Mouse (Mus musculus) cerebellum, adult 2 months (tissue): ENCODE measurements around the gene Sft2d2. TPM values are rescaled to one million over a fixed set of nuclear protein-coding genes. Genes with fewer than 3 reads are reported as not detected.

Source experiments
- DNase-seq, 2 experiments: peaks; one replicate each; pipeline ENCODE4 v3.0.0; 2021
- H3K27ac ChIP-seq: fragments of 200-500 bp; 2 replicates; pipeline ENCODE4 v1.5.1; 2012; ENCODE audit warnings: low read length, control low read depth, inconsistent platforms; ENCODE audit not compliant: insufficient read depth
- H3K27me3 ChIP-seq: fragments of 200-500 bp; 2 replicates; pipeline ENCODE4 v1.6.1; 2012; ENCODE audit warnings: inconsistent platforms, mild to moderate bottlenecking, low read length, moderate library complexity; ENCODE audit not compliant: control insufficient read depth, insufficient read depth
- H3K4me1 ChIP-seq: fragments of 200-500 bp; 2 replicates; pipeline ENCODE4 v1.6.1; 2011; ENCODE audit warnings: low read length; ENCODE audit not compliant: control insufficient read depth, insufficient read depth
- H3K4me3 ChIP-seq: fragments of 200-500 bp; replicated peaks from 2 replicates; pipeline ENCODE3; 2011; ENCODE audit warnings: mild to moderate bottlenecking, low read depth, low read length, control low read depth; ENCODE audit not compliant: insufficient read depth
- CTCF ChIP-seq: fragments of 200-500 bp; IDR thresholded peaks from 2 replicates; pipeline ENCODE4 v1.5.1; 2011; ENCODE audit warnings: low read depth, mild to moderate bottlenecking, control low read depth, low read length, moderate library complexity, borderline replicate concordance; ENCODE audit not compliant: insufficient read depth
- POLR2A ChIP-seq: fragments of 200-500 bp; IDR thresholded peaks from 2 replicates; pipeline ENCODE4 v1.6.1; 2011; ENCODE audit warnings: low read length, control low read depth, borderline replicate concordance; ENCODE audit not compliant: insufficient read depth
- WGBS: fragments of 180-500 bp; shearing (Covaris S2); methylation state at CpG from one replicate; pipeline ENCODE4 v1.1.7; 2018; 5-methylcytosine and 5-hydroxymethylcytosine counted together
- polyA plus RNA-seq: library from polyadenylated mRNA; depleted of rRNA; stranded (reverse); fragments of >200 nt; gene quantifications from 2 replicates; pipeline ENCODE4 v1.2.3, GENCODE M21; 2012

Gene Sft2d2
- polyA plus RNA-seq, 1 experiment: 11.3 TPM

GRCm38 (mm10) chr1:165195396-165195960, 1.2 kb upstream of the Sft2d2 start:
- no peak overlapping the region for H3K27ac ChIP-seq
- no peaks in the 10 kb centered on the region for H3K27me3 ChIP-seq
- no peak for DNase-seq
- H3K4me3 ChIP-seq: no peak overlapping the region
- no peak for TF ChIP-seq POLR2A
- TF ChIP-seq CTCF: no peak
- WGBS: 88% methylated on average over 3 of the region's 3 CpGs
- no peaks in the 10 kb centered on the region for H3K4me1 ChIP-seq

GRCm38 (mm10) chr1:165194662-165195013, 400 bp upstream of the Sft2d2 start:
- no peak for DNase-seq
- WGBS: 5% methylated on average over 5 of the region's 5 CpGs

GRCm38 (mm10) chr1:165193426-165193825, 812 bp downstream of the Sft2d2 start:
- H3K27me3 ChIP-seq: no peaks in the 10 kb centered on the region
- TF ChIP-seq CTCF (no peak), POLR2A (no peak)
- WGBS: 40% methylated on average over 7 of the region's 7 CpGs
- no peak overlapping the region for H3K27ac ChIP-seq
- no peak for DNase-seq
- peak overlapping the region; percentile 66 for H3K4me3 ChIP-seq
- H3K4me1 ChIP-seq: no peaks in the 10 kb centered on the region

More at GRCm38 (mm10) chr1:165194662-165195013, 400 bp upstream of the Sft2d2 start:
- TF ChIP-seq POLR2A (no peak), CTCF (no peak)
- Histone ChIP-seq H3K27me3 (no peaks in the 10 kb centered on the region), H3K4me3 (peak overlapping the region; percentile 66), H3K4me1 (no peaks in the 10 kb centered on the region), H3K27ac (no peak overlapping the region)

GRCm38 (mm10) chr1:165192714-165193264, 1.4 kb downstream of the Sft2d2 start:
- DNase-seq: no peak
- TF ChIP-seq CTCF (no peak), POLR2A (no peak)
- WGBS: 89% methylated on average over 10 of the region's 10 CpGs
- H3K4me1 ChIP-seq: no peaks in the 10 kb centered on the region
- H3K27ac ChIP-seq: no peak overlapping the region
- no peaks in the 10 kb centered on the region for H3K27me3 ChIP-seq
- no peak overlapping the region for H3K4me3 ChIP-seq

GRCm38 (mm10) chr1:165192102-165192501, 2.1 kb downstream of the Sft2d2 start:
- no peaks in the 10 kb centered on the region for H3K27me3 ChIP-seq
- no peak overlapping the region for H3K27ac ChIP-seq
- no peaks in the 10 kb centered on the region for H3K4me1 ChIP-seq
- WGBS: 84% methylated on average over 4 of the region's 4 CpGs
- DNase-seq: no peak
- H3K4me3 ChIP-seq: no peak overlapping the region
- no peak for TF ChIP-seq POLR2A
- no peak for TF ChIP-seq CTCF

GRCm38 (mm10) chr1:165191611-165192010, 2.6 kb downstream of the Sft2d2 start:
- Histone ChIP-seq H3K4me3 (no peak overlapping the region), H3K27me3 (no peaks in the 10 kb centered on the region), H3K4me1 (no peaks in the 10 kb centered on the region), H3K27ac (no peak overlapping the region)
- no peak for DNase-seq
- TF ChIP-seq CTCF (no peak), POLR2A (no peak)
- 20% methylated on average over 13 of the region's 13 CpGs for WGBS

GRCm38 (mm10) chr1:165190571-165191273, 3.5 kb downstream of the Sft2d2 start:
- TF ChIP-seq CTCF: no peak
- no peak for TF ChIP-seq POLR2A
- no peak for DNase-seq
- Histone ChIP-seq H3K4me1 (no peaks in the 10 kb centered on the region), H3K27me3 (no peaks in the 10 kb centered on the region), H3K27ac (no peak overlapping the region), H3K4me3 (no peak overlapping the region)
- WGBS: 78% methylated on average over 10 of the region's 10 CpGs

- H3K4me3 ChIP-seq: no peak overlapping the region
- H3K4me1 ChIP-seq: no peaks in the 10 kb centered on the region
- no peaks in the 10 kb centered on the region for H3K27me3 ChIP-seq
- 82% methylated on average over 6 of the region's 6 CpGs for WGBS
- no peak overlapping the region for H3K27ac ChIP-seq
- TF ChIP-seq CTCF: no peak
- no peak for TF ChIP-seq POLR2A
- DNase-seq: no peak
Observed at GRCm38 (mm10) chr1:165190068-165190467, 4.2 kb downstream of the Sft2d2 start.
